Mouse (Mus musculus) CH12.LX (cell line): ENCODE results near the gene Mapk6. TPM values are rescaled to one million over a fixed set of nuclear protein-coding genes. Genes with fewer than 3 reads are reported as not detected.
A peak's percentile ranks its signal among the peaks of the same experiment; 100 is the strongest.

Source experiments
- DNase-seq: peaks from one replicate; pipeline ENCODE4 v3.0.0-alpha.2; 2013; ENCODE audit errors: extremely low read depth
- H3K27ac ChIP-seq: 2 replicates; pipeline ENCODE4 v1.5.1; 2012; ENCODE audit warnings: low read depth, mild to moderate bottlenecking, control low read depth, moderate library complexity; ENCODE audit not compliant: insufficient read depth
- H3K27me3 ChIP-seq: replicated peaks from 2 replicates; pipeline ENCODE3; 2012; ENCODE audit warnings: inconsistent platforms
- H3K36me3 ChIP-seq, 2 experiments: replicated peaks in 1 of 2; 2 replicates each; pipeline versions ENCODE3 to v1.6.1; 2012; ENCODE audit warnings: inconsistent platforms in 1 of 2, low read length in 1 of 2, mild to moderate bottlenecking in 1 of 2, mixed read lengths in 1 of 2, moderate library complexity in 1 of 2; ENCODE audit not compliant: control insufficient read depth in 1 of 2, insufficient read depth in 1 of 2
- H3K4me1 ChIP-seq, 2 experiments: 2 replicates each; pipeline ENCODE4 v1.6.1; 2012; ENCODE audit warnings: inconsistent platforms in 1 of 2, moderate library complexity in 1 of 2; ENCODE audit not compliant: insufficient read depth in 2 of 2, control insufficient read depth in 1 of 2
- H3K4me2 ChIP-seq: 2 replicates; pipeline ENCODE4 v1.6.1; 2012; ENCODE audit warnings: low read depth, mild to moderate bottlenecking, control low read depth; ENCODE audit not compliant: poor library complexity, insufficient read depth, severe bottlenecking
- H3K4me3 ChIP-seq, 3 experiments: fragments of 150-350 bp in 1 of 3; sonication (generic) in 1 of 3; replicated peaks in 1 of 3; 2 replicates each; pipeline versions ENCODE3 to v1.5.1; 2011 to 2012; ENCODE audit warnings: low read depth in 2 of 3, low read length in 2 of 3, mild to moderate bottlenecking in 2 of 3, moderate library complexity in 2 of 3, control low read depth in 1 of 3, improper control_type of control experiment in 1 of 3, inconsistent platforms in 1 of 3, mixed read lengths in 1 of 3; ENCODE audit not compliant: poor library complexity in 1 of 3
- H3K79me2 ChIP-seq: replicated peaks from 2 replicates; pipeline ENCODE4 v1.6.1; 2012; ENCODE audit warnings: mild to moderate bottlenecking, moderate library complexity; ENCODE audit not compliant: control insufficient read depth, poor library complexity, insufficient read depth, severe bottlenecking; ENCODE audit errors: extremely low read depth
- H3K9ac ChIP-seq: 2 replicates; pipeline ENCODE4 v1.6.1; 2012; ENCODE audit warnings: low read depth, mild to moderate bottlenecking, control low read depth, moderate library complexity; ENCODE audit not compliant: insufficient read depth
- H3K9me3 ChIP-seq: replicated peaks from 2 replicates; pipeline ENCODE3; 2012; ENCODE audit warnings: low read length, inconsistent platforms, mixed read lengths
- BHLHE40 ChIP-seq: IDR thresholded peaks from 2 replicates; pipeline ENCODE4 v1.6.1; 2011; ENCODE audit warnings: mild to moderate bottlenecking, low read depth, low read length, improper control_type of control experiment
- CHD1 ChIP-seq: IDR thresholded peaks from 2 replicates; pipeline ENCODE4 v1.6.1; 2012; ENCODE audit warnings: low read depth, low read length, improper control_type of control experiment, inconsistent platforms
- CTCF ChIP-seq, 2 experiments: IDR thresholded peaks in 1 of 2; conservative IDR thresholded peaks in 1 of 2; 2 replicates each; pipeline ENCODE4 v1.5.1; 2011 to 2012; ENCODE audit warnings: low read depth in 2 of 2, low read length in 2 of 2, improper control_type of control experiment in 1 of 2, inconsistent platforms in 1 of 2, mild to moderate bottlenecking in 1 of 2, moderate library complexity in 1 of 2
- E2F4 ChIP-seq: IDR thresholded peaks from 2 replicates; pipeline ENCODE4 v1.6.1; 2011; ENCODE audit warnings: low read depth, low read length, improper control_type of control experiment; ENCODE audit not compliant: insufficient replicate concordance
- ELF1 ChIP-seq: IDR thresholded peaks from 2 replicates; pipeline ENCODE4 v1.6.1; 2014; ENCODE audit warnings: low read depth, mild to moderate bottlenecking, inconsistent platforms, low read length, improper control_type of control experiment
- EP300 ChIP-seq: IDR thresholded peaks from 2 replicates; pipeline ENCODE4 v1.6.1; 2011; ENCODE audit warnings: low read length, improper control_type of control experiment
- ETS1 ChIP-seq: conservative IDR thresholded peaks from 2 replicates; pipeline ENCODE4 v1.6.1; 2012; ENCODE audit warnings: low read depth, mild to moderate bottlenecking, inconsistent platforms, low read length, improper control_type of control experiment, moderate library complexity
- GABPA ChIP-seq: IDR thresholded peaks from 2 replicates; pipeline ENCODE4 v1.6.1; 2012; ENCODE audit warnings: low read depth, low read length, improper control_type of control experiment, inconsistent platforms; ENCODE audit not compliant: insufficient replicate concordance
- HCFC1 ChIP-seq: IDR thresholded peaks from 2 replicates; pipeline ENCODE4 v1.6.1; 2012; ENCODE audit warnings: low read depth, mild to moderate bottlenecking, inconsistent platforms, low read length, improper control_type of control experiment
- IRF4 ChIP-seq: IDR thresholded peaks from 2 replicates; pipeline ENCODE4 v1.6.1; 2014; ENCODE audit warnings: low read depth, mild to moderate bottlenecking, inconsistent platforms, low read length, improper control_type of control experiment
- JUN ChIP-seq: IDR thresholded peaks from 2 replicates; pipeline ENCODE4 v1.6.1; 2011; ENCODE audit warnings: low read depth, mild to moderate bottlenecking, low read length, improper control_type of control experiment, moderate library complexity; ENCODE audit not compliant: insufficient read depth
- KAT2A ChIP-seq: IDR thresholded peaks from 2 replicates; pipeline ENCODE4 v1.6.1; 2012; ENCODE audit warnings: low read length, improper control_type of control experiment, inconsistent platforms; ENCODE audit not compliant: insufficient replicate concordance
- MAZ ChIP-seq: IDR thresholded peaks from 2 replicates; pipeline ENCODE4 v1.6.1; 2012; ENCODE audit warnings: low read depth, mild to moderate bottlenecking, inconsistent platforms, low read length, improper control_type of control experiment, moderate library complexity
- MEF2A ChIP-seq: IDR thresholded peaks from 2 replicates; pipeline ENCODE4 v1.6.1; 2014; ENCODE audit warnings: low read depth, mild to moderate bottlenecking, inconsistent platforms, low read length, improper control_type of control experiment, borderline replicate concordance
- MXI1 ChIP-seq: IDR thresholded peaks from 2 replicates; pipeline ENCODE4 v1.6.1; 2011; ENCODE audit warnings: mild to moderate bottlenecking, low read depth, low read length, improper control_type of control experiment
- NRF1 ChIP-seq: IDR thresholded peaks from 2 replicates; pipeline ENCODE4 v1.6.1; 2014; ENCODE audit warnings: low read depth, mild to moderate bottlenecking, inconsistent platforms, low read length, improper control_type of control experiment, moderate library complexity
- RAD21 ChIP-seq: IDR thresholded peaks from 2 replicates; pipeline ENCODE4 v1.6.1; 2011; ENCODE audit warnings: low read depth, mild to moderate bottlenecking, low read length, improper control_type of control experiment, moderate library complexity
- RCOR1 ChIP-seq: conservative IDR thresholded peaks from 2 replicates; pipeline ENCODE4 v1.6.1; 2012; ENCODE audit warnings: low read depth, mild to moderate bottlenecking, inconsistent platforms, low read length, improper control_type of control experiment
- TBP ChIP-seq: conservative IDR thresholded peaks from 2 replicates; pipeline ENCODE4 v1.6.1; 2011; ENCODE audit warnings: low read depth, low read length, improper control_type of control experiment
- TCF12 ChIP-seq: IDR thresholded peaks from 2 replicates; pipeline ENCODE4 v1.6.1; 2014; ENCODE audit warnings: low read depth, mild to moderate bottlenecking, inconsistent platforms, low read length, improper control_type of control experiment
- UBTF ChIP-seq: IDR thresholded peaks from 2 replicates; pipeline ENCODE4 v1.6.1; 2012; ENCODE audit warnings: low read depth, mild to moderate bottlenecking, inconsistent platforms, low read length, improper control_type of control experiment, moderate library complexity
- ZC3H11A ChIP-seq: IDR thresholded peaks from 2 replicates; pipeline ENCODE4 v1.6.1; 2012; ENCODE audit warnings: low read depth, mild to moderate bottlenecking, inconsistent platforms, low read length, improper control_type of control experiment
- ZKSCAN1 ChIP-seq: IDR thresholded peaks from 2 replicates; pipeline ENCODE4 v1.6.1; 2012; ENCODE audit warnings: low read depth, inconsistent platforms, low read length, improper control_type of control experiment, borderline replicate concordance
- ZNF384 ChIP-seq: IDR thresholded peaks from 2 replicates; pipeline ENCODE4 v1.6.1; 2012; ENCODE audit warnings: low read depth, low read length, improper control_type of control experiment, inconsistent platforms
- dilution Hi-C: fragments of 300-500 bp; cut with MboI; formaldehyde crosslinking; loops from 2 replicates; pipeline ENCODE4 v1.14.3; 2020; ENCODE audit warnings: low sequenced_read_pairs; ENCODE audit not compliant: extremely low pct_unique_long_range_greater_than_20kb, extremely low pct_ligation_motif_present
- in situ Hi-C: fragments of 300-500 bp; cut with MboI; formaldehyde crosslinking; loops from 3 replicates; pipeline ENCODE4 v1.14.3; 2019; ENCODE audit warnings: low sequenced_read_pairs, low pct_ligation_motif_present, low pct_unique_long_range_greater_than_20kb, mixed read lengths
- polyA plus RNA-seq: library from polyadenylated mRNA; unstranded; fragments of >175 nt; gene quantifications from 2 replicates; pipeline ENCODE4 v1.2.1, GENCODE M21; 2012; ENCODE audit warnings: low read depth; ENCODE audit not compliant: insufficient read length
- total RNA-seq, 2 experiments: library from RNA; depleted of rRNA; stranded (reverse); fragments of 300-350 nt in 1 of 2; fragments of >200 nt in 1 of 2; gene quantifications; 2 replicates each; pipeline ENCODE4 v1.2.3; 2012 to 2014

Mapk6 gene
- total and polyA plus RNA-seq, 3 experiments = 23.3 to 62.2 (median 34.2) TPM

GRCm38 (mm10) chr9:75334440-75334839 lies 75.4 kb downstream of the Mapk6 start:
- Histone ChIP-seq H3K27me3 (no peaks in the 10 kb centered on the region), H3K4me3 (no peak overlapping the region), H3K36me3 (peaks cover 6 to 19% of the 10 kb centered on the region in 2 experiments), H3K4me2 (no peak overlapping the region), H3K79me2 (no peaks in the 10 kb centered on the region), H3K27ac (no peak overlapping the region), H3K9me3 (no peaks in the 10 kb centered on the region), H3K4me1 (peaks cover 17 to 23% of the 10 kb centered on the region in 2 experiments), H3K9ac (no peak overlapping the region)
- TF ChIP-seq IRF4 = no peak
- TF ChIP-seq JUN = no peak
- TF ChIP-seq CHD1 = no peak
- no peak for TF ChIP-seq ZC3H11A
- no peak for TF ChIP-seq ELF1
- peak in 1 of 2 experiments; percentile 34; a peak in 2 of 4 replicates for TF ChIP-seq CTCF (conservative IDR thresholded peaks at IDR 0.05 in 1 of 2, IDR thresholded peaks at IDR 0.05 in 1 of 2; ENCODE audit: low read depth in 2 of 2, low read length in 2 of 2)
- dilution Hi-C loops (no loop called here), in situ Hi-C loops (no loop called here)
- no peak for DNase-seq

- Histone ChIP-seq H3K79me2 (no peaks in the 10 kb centered on the region), H3K4me3 (no peak overlapping the region), H3K27me3 (no peaks in the 10 kb centered on the region), H3K36me3 (peaks cover 0 to 6% of the 10 kb centered on the region in 2 experiments), H3K9me3 (no peaks in the 10 kb centered on the region), H3K9ac (no peak overlapping the region), H3K27ac (no peak overlapping the region), H3K4me1 (peaks cover 20 to 50% of the 10 kb centered on the region in 2 experiments), H3K4me2 (no peak overlapping the region)
- no peak for DNase-seq
- dilution Hi-C loops (no loop called here), in situ Hi-C loops (no loop called here)
- TF ChIP-seq MEF2A (no peak), ETS1 (no peak), E2F4 (no peak), RAD21 (no peak), HCFC1 (no peak), ZNF384 (no peak), EP300 (no peak), MXI1 (no peak)
Observed at GRCm38 (mm10) chr9:75330821-75331220, 79.0 kb downstream of the Mapk6 start.

DNA sequence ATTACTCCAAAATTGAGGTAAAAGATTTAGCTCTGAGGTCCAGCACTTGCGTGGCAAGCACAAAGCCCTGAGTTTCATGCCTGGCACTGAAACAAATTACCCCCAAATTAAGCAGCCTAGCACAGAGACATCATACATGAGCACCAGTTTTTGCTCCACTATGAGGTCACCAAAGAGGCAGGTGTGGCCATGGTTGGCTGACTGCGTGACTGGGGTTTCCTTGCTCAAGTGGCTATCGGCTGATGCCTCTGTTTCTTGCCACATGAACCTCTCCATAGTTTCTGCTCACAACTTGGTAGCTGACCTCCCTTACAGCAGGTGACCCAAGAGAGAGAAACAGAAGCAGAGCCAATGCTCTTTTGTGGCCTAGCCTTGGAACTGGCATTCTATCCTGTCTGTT lies 81.8 kb downstream of the Mapk6 start:
- H3K4me3 ChIP-seq = no peak overlapping the region
- dilution Hi-C loops = no loop called here
- no peaks in the 10 kb centered on the region for H3K27me3 ChIP-seq
- peak; percentile 62 for DNase-seq
- TF ChIP-seq IRF4 (no peak), GABPA (no peak), TCF12 (peak; percentile 53; the same call in 1 of the 2 replicates), NRF1 (no peak), RCOR1 (no peak), KAT2A (no peak), ETS1 (peak; percentile 72), TBP (no peak), MAZ (no peak), HCFC1 (no peak), ZKSCAN1 (no peak), EP300 (peak; percentile 21; the same call in 1 of the 2 replicates), BHLHE40 (peak; percentile 68), UBTF (no peak)
- H3K4me2 ChIP-seq = no peak overlapping the region
- no peaks in the 10 kb centered on the region for H3K79me2 ChIP-seq
- H3K9ac ChIP-seq = no peak overlapping the region
- peaks cover 6 to 36% of the 10 kb centered on the region in 2 experiments for H3K4me1 ChIP-seq
- H3K27ac ChIP-seq = no peak overlapping the region
- no peaks in the 10 kb centered on the region for H3K9me3 ChIP-seq
- in situ Hi-C loops = no loop called here
- peaks cover 0 to 4% of the 10 kb centered on the region in 2 experiments for H3K36me3 ChIP-seq
